14 mouse cellular contexts compared by ENCODE assay signal in genomic region chr14:8176251-8176650, GRCm38 (mm10). TPM values are rescaled to one million over a fixed set of nuclear protein-coding genes. Genes with fewer than 3 reads are reported as not detected.
DNase-seq lines count a peak whose midpoint lies in the region; ATAC-seq and TF ChIP-seq lines count a peak whose summit lies in the region.
"Had no signal": no experiment of that assay in that cellular context is flagged by ENCODE, and none has a peak within 500 bp of the region (broad histone marks: within the 10 kb centered on the region; RNA-seq: fewer than 3 reads in every experiment).

No protein-coding gene starts in this region.

- H3K4me1 ChIP-seq in forebrain, embryonic 11.5 days (replicated peaks; ENCODE audit: control insufficient read depth, insufficient read depth, low read length): peaks cover 8% of the 10 kb centered on the region
- peaks cover 7% of the 10 kb centered on the region for H3K4me1 ChIP-seq in forebrain, embryonic 12.5 days
- peaks cover 5% of the 10 kb centered on the region; the same call in 1 of the 2 replicates for H3K4me1 ChIP-seq in lung, adult 2 months (ENCODE audit: control insufficient read depth, insufficient read depth, low read length)
- peaks cover 4% of the 10 kb centered on the region; the same call in 1 of the 2 replicates for H3K4me1 ChIP-seq in stomach, postnatal 0 days (replicated peaks; ENCODE audit: control insufficient read depth, insufficient read depth)

- DNase-seq in forebrain, embryonic 11.5 days (ENCODE audit: low spot score): peak; percentile 57
- DNase-seq in lung, postnatal 36 days: peak; percentile 25
- DNase-seq in lung, adult 2 months: no peak
- peak; percentile 26 for DNase-seq in embryo, embryonic 11 days
- peak; percentile 57 for DNase-seq in stomach, postnatal 0 days (ENCODE audit: low spot score)
- DNase-seq in spleen, adult 12 weeks (ENCODE audit: low spot score): no peak
- no peak for DNase-seq in thymus, postnatal 0 days (ENCODE audit: low spot score)
- DNase-seq: kidney, adult 18-20 months; liver, embryonic 13.5 days had no signal

- no peak for TF ChIP-seq POLR2A in lung, adult 2 months (IDR thresholded peaks at IDR 0.05; ENCODE audit: borderline replicate concordance, extremely low read depth, low read depth, low read length)

- no peak overlapping the region for H3K4me3 ChIP-seq in forebrain, embryonic 11.5 days (ENCODE audit: low read depth, low read length)
- H3K4me3 ChIP-seq in forebrain, embryonic 12.5 days (replicated peaks): no peak overlapping the region
- no peak overlapping the region for H3K4me3 ChIP-seq in lung, adult 2 months (replicated peaks; ENCODE audit: extremely low read depth, low read depth, low read length)
- H3K4me3 ChIP-seq in stomach, postnatal 0 days (ENCODE audit: low read depth, low read length): no peak overlapping the region
- H3K4me3 ChIP-seq: left cerebral cortex, adult 2 months; liver, embryonic 13.5 days; neural tube, embryonic 13.5 days; stomach, embryonic 15.5 days had no signal

- no peak for TF ChIP-seq CTCF in lung, adult 2 months (IDR thresholded peaks at IDR 0.05; ENCODE audit: insufficient read depth, low read length)
- no peak for TF ChIP-seq CTCF in stomach, postnatal 0 days (IDR thresholded peaks at IDR 0.05; ENCODE audit: low read depth)

- no peaks in the 10 kb centered on the region for H3K9me3 ChIP-seq in forebrain, embryonic 11.5 days (ENCODE audit: control insufficient read depth, low read length)
- no peaks in the 10 kb centered on the region for H3K9me3 ChIP-seq in forebrain, embryonic 12.5 days
- no peaks in the 10 kb centered on the region for H3K9me3 ChIP-seq in stomach, postnatal 0 days (ENCODE audit: control insufficient read depth, low read length)
- H3K9me3 ChIP-seq: liver, embryonic 13.5 days; neural tube, embryonic 13.5 days; stomach, embryonic 15.5 days had no signal

- WGBS in forebrain, embryonic 11.5 days: 58% methylated on average over 5 of the region's 5 CpGs
- 66% methylated on average over 5 of the region's 5 CpGs for WGBS in forebrain, embryonic 12.5 days
- WGBS in lung, adult 2 months: 41% methylated on average over 5 of the region's 5 CpGs
- 49% methylated on average over 5 of the region's 5 CpGs for WGBS in stomach, postnatal 0 days

- no peaks in the 10 kb centered on the region for H3K36me3 ChIP-seq in forebrain, embryonic 11.5 days (ENCODE audit: control insufficient read depth, insufficient read depth, low read length)
- no peaks in the 10 kb centered on the region for H3K36me3 ChIP-seq in forebrain, embryonic 12.5 days (replicated peaks)
- H3K36me3 ChIP-seq in stomach, postnatal 0 days (ENCODE audit: control insufficient read depth, insufficient read depth, low read length): no peaks in the 10 kb centered on the region
- H3K36me3 ChIP-seq: liver, embryonic 13.5 days; neural tube, embryonic 13.5 days; stomach, embryonic 15.5 days had no signal

- no peak for TF ChIP-seq EP300 in stomach, postnatal 0 days (optimal IDR thresholded peaks at IDR 0.05)

- ATAC-seq in forebrain, embryonic 11.5 days (replicated peaks; ENCODE audit: low FRiP score): no peak
- no peak for ATAC-seq in forebrain, embryonic 12.5 days (ENCODE audit: low FRiP score)
- no peak for ATAC-seq in stomach, postnatal 0 days (ENCODE audit: low FRiP score, low TSS enrichment)
- ATAC-seq: forebrain, embryonic 14.5 days had no signal

- H3K9ac ChIP-seq in forebrain, embryonic 11.5 days (ENCODE audit: low read length): no peak overlapping the region
- H3K9ac ChIP-seq in forebrain, embryonic 12.5 days: no peak overlapping the region
- no peak overlapping the region for H3K9ac ChIP-seq in stomach, postnatal 0 days (ENCODE audit: low read length)
- H3K9ac ChIP-seq: liver, embryonic 13.5 days; neural tube, embryonic 13.5 days; stomach, embryonic 15.5 days had no signal

- H3K27ac ChIP-seq in forebrain, embryonic 11.5 days (ENCODE audit: low read depth, low read length): no peak overlapping the region
- H3K27ac ChIP-seq in forebrain, embryonic 12.5 days: no peak overlapping the region
- no peak overlapping the region for H3K27ac ChIP-seq in stomach, postnatal 0 days (replicated peaks)
- H3K27ac ChIP-seq: left cerebral cortex, adult 2 months; liver, embryonic 13.5 days; neural tube, embryonic 13.5 days; stomach, embryonic 15.5 days had no signal

- no peaks in the 10 kb centered on the region for H3K27me3 ChIP-seq in forebrain, embryonic 11.5 days (ENCODE audit: control insufficient read depth, insufficient read depth, low read length)
- no peaks in the 10 kb centered on the region for H3K27me3 ChIP-seq in forebrain, embryonic 12.5 days
- no peaks in the 10 kb centered on the region for H3K27me3 ChIP-seq in stomach, postnatal 0 days (ENCODE audit: control insufficient read depth, insufficient read depth, low read length)
- H3K27me3 ChIP-seq: liver, embryonic 13.5 days; neural tube, embryonic 13.5 days; stomach, embryonic 15.5 days had no signal

- no peak overlapping the region for H3K4me2 ChIP-seq in forebrain, embryonic 11.5 days (ENCODE audit: low read depth, low read length, severe bottlenecking)
- no peak overlapping the region for H3K4me2 ChIP-seq in forebrain, embryonic 12.5 days
- H3K4me2 ChIP-seq in stomach, postnatal 0 days (replicated peaks; ENCODE audit: low read depth): no peak overlapping the region
- H3K4me2 ChIP-seq: liver, embryonic 13.5 days; neural tube, embryonic 13.5 days; stomach, embryonic 15.5 days had no signal

RNA-seq across cellular contexts. Expression of gene Pdhb, which starts 3.4 kb away (rescaled TPM):
- 202 and 213 TPM in 2 replicates for polyA plus RNA-seq in forebrain, embryonic 11.5 days (2014; fragmentation: Nextera tagmentation; extraction: Ambion mirVana)
- 199 and 211 TPM in 2 replicates for polyA plus RNA-seq in forebrain, embryonic 12.5 days (2016; fragmentation: Nextera tagmentation; extraction: Ambion mirVana)
- polyA plus RNA-seq in lung, adult 2 months (2012; rRNA removed): 30.3 and 53.1 TPM in 2 replicates
- 142 and 144 TPM in 2 replicates for polyA plus RNA-seq in stomach, postnatal 0 days (2015; fragmentation: Nextera tagmentation; extraction: Ambion mirVana)
- 227 and 232 TPM in 2 replicates for polyA plus RNA-seq in thymus, postnatal 0 days (2015; fragmentation: Nextera tagmentation; extraction: Ambion mirVana)

RNA-seq across cellular contexts. Expression of gene Kctd6, which starts 37.7 kb away (rescaled TPM):
- 13.7 and 14.3 TPM in 2 replicates for polyA plus RNA-seq in forebrain, embryonic 11.5 days (2014; fragmentation: Nextera tagmentation; extraction: Ambion mirVana)
- polyA plus RNA-seq in forebrain, embryonic 12.5 days (2016; fragmentation: Nextera tagmentation; extraction: Ambion mirVana): 6.7 and 14.8 TPM in 2 replicates
- polyA plus RNA-seq in lung, adult 2 months (2012; rRNA removed): 6.1 and 9.0 TPM in 2 replicates
- polyA plus RNA-seq in stomach, postnatal 0 days (2015; fragmentation: Nextera tagmentation; extraction: Ambion mirVana): 12.9 and 13.8 TPM in 2 replicates
- 10.2 and 12.6 TPM in 2 replicates for polyA plus RNA-seq in thymus, postnatal 0 days (2015; fragmentation: Nextera tagmentation; extraction: Ambion mirVana)

Comparison
In these comparisons a context has a peak if more than half of its experiments do, and no peak if none do; other contexts are left out.
1. DNase-seq: peak in forebrain, embryonic 11.5 days (single experiment), lung, postnatal 36 days (single experiment), embryo, embryonic 11 days (single experiment) and stomach, postnatal 0 days (single experiment); none in lung, adult 2 months (single experiment), spleen, adult 12 weeks (single experiment) and thymus, postnatal 0 days (single experiment).